Mouse (Mus musculus) G1E (cell line): Measurements from ENCODE around the gene H2-Oa.

Experiments
- CTCF ChIP-seq: IDR thresholded peaks from 2 replicates; pipeline ENCODE4 v1.5.1; 2012; ENCODE audit warnings: low read depth, low read length, inconsistent platforms, mixed read lengths
- GATA2 ChIP-seq: IDR thresholded peaks from 2 replicates; pipeline ENCODE4 v1.6.1; 2012; ENCODE audit warnings: low read depth, low read length, inconsistent platforms, borderline replicate concordance
- POLR2AphosphoS5 ChIP-seq: IDR thresholded peaks from 2 replicates; pipeline ENCODE4 v1.6.1; 2012; ENCODE audit warnings: low read depth, low read length, inconsistent platforms; ENCODE audit not compliant: insufficient replicate concordance

GRCm38 (mm10) chr17:34131911-34132310 is 39.8 kb downstream of the H2-Oa start:
- TF ChIP-seq POLR2AphosphoS5, result no peak
- no peak for TF ChIP-seq GATA2
- no peak for TF ChIP-seq CTCF
